Mouse (Mus musculus): ENCODE measurements around the gene Dicer1.

Gene Dicer1

GRCm38 (mm10) chr12:104751814-104752765, at the start of gene Dicer1:
TSS of gene Dicer1 (minus strand) at chr12:104751952.
- DNase-seq (ENCODE audit: low spot score), result peak; percentile 95

GRCm38 (mm10) chr12:104799365-104799764, 47.6 kb upstream of the Dicer1 start:
- DNase-seq (ENCODE audit: low spot score), result no peak

- DNase-seq (ENCODE audit: low spot score), result no peak
Observed at GRCm38 (mm10) chr12:104797905-104798304, 46.2 kb upstream of the Dicer1 start.

- no peak for DNase-seq (ENCODE audit: low spot score)
Observed at GRCm38 (mm10) chr12:104796635-104797378, 45.1 kb upstream of the Dicer1 start.

- DNase-seq (ENCODE audit: low spot score), result no peak
Observed at GRCm38 (mm10) chr12:104794957-104795356, 43.2 kb upstream of the Dicer1 start.

- no peak for DNase-seq (ENCODE audit: low spot score)
Observed at GRCm38 (mm10) chr12:104793486-104793885, 41.7 kb upstream of the Dicer1 start.

- no peak for DNase-seq (ENCODE audit: low spot score)
Observed at GRCm38 (mm10) chr12:104777603-104778002, 25.9 kb upstream of the Dicer1 start.

- no peak for DNase-seq (ENCODE audit: low spot score)
Observed at GRCm38 (mm10) chr12:104771941-104772340, 20.2 kb upstream of the Dicer1 start.

- no peak for DNase-seq (ENCODE audit: low spot score)
Observed at GRCm38 (mm10) chr12:104769201-104769785, 17.5 kb upstream of the Dicer1 start.

GRCm38 (mm10) chr12:104767183-104767582, 15.4 kb upstream of the Dicer1 start:
- DNase-seq (ENCODE audit: low spot score), result no peak

GRCm38 (mm10) chr12:104765761-104766160, 14.0 kb upstream of the Dicer1 start:
- DNase-seq (ENCODE audit: low spot score), result no peak

GRCm38 (mm10) chr12:104765116-104765515, 13.4 kb upstream of the Dicer1 start:
- no peak for DNase-seq (ENCODE audit: low spot score)

GRCm38 (mm10) chr12:104763918-104764317, 12.2 kb upstream of the Dicer1 start:
- no peak for DNase-seq (ENCODE audit: low spot score)

- DNase-seq (ENCODE audit: low spot score), result no peak
Observed at GRCm38 (mm10) chr12:104761411-104761810, 9.7 kb upstream of the Dicer1 start.

GRCm38 (mm10) chr12:104758066-104758465, 6.3 kb upstream of the Dicer1 start:
- no peak for DNase-seq (ENCODE audit: low spot score)

GRCm38 (mm10) chr12:104753686-104754085, 1.9 kb upstream of the Dicer1 start:
- no peak for DNase-seq (ENCODE audit: low spot score)

- DNase-seq (ENCODE audit: low spot score), result peak; percentile 31
Observed at GRCm38 (mm10) chr12:104751331-104751813, 380 bp downstream of the Dicer1 start.

- no peak for DNase-seq (ENCODE audit: low spot score)
Observed at GRCm38 (mm10) chr12:104748946-104749345, 2.8 kb downstream of the Dicer1 start.

- no peak for DNase-seq (ENCODE audit: low spot score)
Observed at GRCm38 (mm10) chr12:104747252-104747651, 4.5 kb downstream of the Dicer1 start.

- no peak for DNase-seq (ENCODE audit: low spot score)
Observed at GRCm38 (mm10) chr12:104746601-104747000, 5.2 kb downstream of the Dicer1 start.

- DNase-seq (ENCODE audit: low spot score), result no peak
Observed at GRCm38 (mm10) chr12:104743687-104744086, 8.1 kb downstream of the Dicer1 start.

GRCm38 (mm10) chr12:104742247-104742646, 9.5 kb downstream of the Dicer1 start:
- DNase-seq (ENCODE audit: low spot score), result no peak
